Mouse (Mus musculus): Measurements from ENCODE around the gene Diexf. TPM values are rescaled to one million over a fixed set of nuclear protein-coding genes. Genes with fewer than 3 reads are reported as not detected.

Gene Diexf
- polyA plus RNA-seq, 1 experiment from 2014 or later: 16.2 TPM

DNA sequence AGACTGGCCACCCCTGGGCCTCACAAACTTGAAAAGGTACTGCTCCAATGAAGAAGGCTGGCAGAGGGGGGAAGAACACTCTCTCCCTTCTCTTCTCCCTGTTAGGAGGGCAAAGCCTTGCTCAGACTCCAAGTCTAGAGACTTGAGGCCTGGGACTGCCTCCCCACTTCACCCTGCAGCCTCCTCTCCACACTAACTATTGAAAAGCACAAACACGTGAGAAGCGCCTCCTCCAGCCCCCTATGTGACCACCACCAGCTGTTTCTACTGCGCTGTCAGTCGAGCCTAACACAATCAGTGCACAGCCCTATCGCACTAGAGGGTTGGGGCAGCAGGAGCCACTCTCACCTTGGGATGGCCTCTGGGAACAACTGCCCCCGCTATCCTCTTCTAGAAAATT is 6.8 kb downstream of the Diexf start:
- in situ Hi-C loops (cut with MboI; ENCODE audit: low pct_unique_long_range_greater_than_20kb): loop anchor here (25.0 kb wide), 1 partner anchor 336 kb away; no protein-coding TSS in a partner anchor
- ATAC-seq: no peak
- POLR2A ChIA-PET: no interaction called here

GRCm38 (mm10) chr1:193122793-193123192 is 7.3 kb downstream of the Diexf start:
- in situ Hi-C loops (cut with MboI; ENCODE audit: low pct_unique_long_range_greater_than_20kb): loop anchor here (25.0 kb wide), 1 partner anchor 335 kb away; no protein-coding TSS in a partner anchor
- CTCF ChIA-PET: no interaction called here
- DNase-seq (ENCODE audit: low read depth, low spot score) (no peak), ATAC-seq (no peak)
- no peaks in the 10 kb centered on the region for H3K27me3 ChIP-seq
- no peak for TF ChIP-seq CTCF (IDR thresholded peaks at IDR 0.05)
- POLR2A ChIA-PET: no interaction called here

More for the DNA sequence above, 6.8 kb downstream of the Diexf start:
- CTCF ChIA-PET: no interaction called here
- no peaks in the 10 kb centered on the region for H3K27me3 ChIP-seq
- no peak for TF ChIP-seq CTCF (IDR thresholded peaks at IDR 0.05)
- no peak for DNase-seq (ENCODE audit: low read depth, low spot score)

GRCm38 (mm10) chr1:193112093-193112492 is 18.0 kb downstream of the Diexf start:
- DNase-seq (ENCODE audit: low read depth, low spot score) (no peak), ATAC-seq (no peak)
- H3K27me3 ChIP-seq: no peaks in the 10 kb centered on the region
- TF ChIP-seq CTCF (IDR thresholded peaks at IDR 0.05): no peak
- ChIA-PET CTCF (interaction anchor here (1.3 kb wide), 1 partner anchor 282 kb away, joined by 3 read pairs; no protein-coding TSS in a partner anchor), POLR2A (no interaction called here)
- in situ Hi-C loops (cut with MboI; ENCODE audit: low pct_unique_long_range_greater_than_20kb): loop anchor here (25.0 kb wide), 1 partner anchor 325 kb away; no protein-coding TSS in a partner anchor

DNA sequence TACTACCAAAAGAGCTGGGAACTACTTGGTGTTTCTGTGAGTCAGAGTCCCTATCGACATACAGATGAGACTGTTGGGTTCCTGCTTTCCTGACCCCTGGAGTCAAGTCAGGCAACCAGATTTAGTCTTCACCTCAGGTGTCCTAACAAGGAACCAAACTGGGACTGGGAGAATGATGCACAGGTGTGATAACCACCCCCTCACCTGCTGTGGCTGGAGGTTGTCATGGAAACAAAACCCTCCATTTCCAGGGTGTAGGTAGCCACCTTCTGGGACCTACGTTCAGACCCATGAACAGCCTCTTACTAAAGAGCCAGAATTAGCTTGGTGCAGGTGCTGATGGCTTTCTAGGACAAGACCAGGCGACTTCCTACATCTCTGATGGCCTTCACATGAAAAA is 27.1 kb downstream of the Diexf start:
- ChIA-PET CTCF (no interaction called here), POLR2A (no interaction called here)
- no peaks in the 10 kb centered on the region for H3K27me3 ChIP-seq
- no peak for TF ChIP-seq CTCF (IDR thresholded peaks at IDR 0.05)
- in situ Hi-C loops (cut with MboI; ENCODE audit: low pct_unique_long_range_greater_than_20kb): loop anchor here (25.0 kb wide), 1 partner anchor 316 kb away; no protein-coding TSS in a partner anchor
- no peak for ATAC-seq
- DNase-seq (ENCODE audit: low read depth, low spot score): no peak

GRCm38 (mm10) chr1:193102556-193102955 is 27.5 kb downstream of the Diexf start:
- in situ Hi-C loops (cut with MboI; ENCODE audit: low pct_unique_long_range_greater_than_20kb): loop anchor here (25.0 kb wide), 1 partner anchor 315 kb away; no protein-coding TSS in a partner anchor
- CTCF ChIA-PET: no interaction called here
- POLR2A ChIA-PET: no interaction called here
- DNase-seq (ENCODE audit: low read depth, low spot score) (no peak), ATAC-seq (no peak)
- no peak for TF ChIP-seq CTCF (IDR thresholded peaks at IDR 0.05)
- H3K27me3 ChIP-seq: no peaks in the 10 kb centered on the region

DNA sequence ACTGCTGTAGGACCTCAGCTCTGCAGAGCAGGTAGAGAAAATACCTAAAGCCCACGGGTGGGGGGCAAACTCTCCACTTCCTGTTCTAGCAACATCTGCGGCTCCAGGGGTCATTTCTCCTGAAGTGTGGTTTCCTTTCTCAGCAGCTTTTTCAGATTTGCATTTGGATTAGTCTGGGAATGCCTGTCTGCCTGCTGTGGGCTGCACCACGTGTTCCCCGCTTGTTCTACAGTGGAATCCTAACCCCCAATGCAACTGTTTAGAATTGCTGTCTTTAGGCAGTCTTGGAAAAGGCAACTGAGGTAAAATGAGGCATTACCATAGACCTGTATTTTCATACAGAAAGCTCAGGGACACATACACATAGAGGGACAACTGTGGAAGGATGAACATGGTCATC is 28.0 kb downstream of the Diexf start:
- DNase-seq (ENCODE audit: low read depth, low spot score) (no peak), ATAC-seq (no peak)
- POLR2A ChIA-PET: no interaction called here
- CTCF ChIA-PET: no interaction called here
- TF ChIP-seq CTCF (IDR thresholded peaks at IDR 0.05): no peak
- H3K27me3 ChIP-seq: peaks cover 4% of the 10 kb centered on the region
- in situ Hi-C loops (cut with MboI; ENCODE audit: low pct_unique_long_range_greater_than_20kb): loop anchor here (25.0 kb wide), 1 partner anchor 315 kb away; no protein-coding TSS in a partner anchor

DNA sequence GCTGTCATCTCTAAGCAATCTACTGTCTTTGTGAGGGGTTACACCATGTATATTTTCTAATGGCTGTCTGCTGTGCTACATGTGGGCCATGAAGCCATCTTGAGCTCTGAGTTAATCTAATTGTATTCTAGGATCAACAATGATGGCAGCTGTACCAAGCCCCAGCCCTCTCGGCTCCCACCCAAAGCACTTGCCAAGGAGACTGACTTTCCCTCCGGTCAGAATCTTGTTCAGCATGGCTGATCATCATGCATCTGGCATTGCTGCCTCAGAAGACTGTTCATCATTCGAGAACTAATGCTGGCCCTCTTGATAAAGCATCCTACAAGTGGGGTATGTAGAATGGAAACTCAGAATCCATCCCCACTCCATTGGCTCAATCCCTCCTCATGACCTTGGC is 31.1 kb downstream of the Diexf start:
- POLR2A ChIA-PET: no interaction called here
- DNase-seq (ENCODE audit: low read depth, low spot score): no peak
- peaks cover 4% of the 10 kb centered on the region for H3K27me3 ChIP-seq
- in situ Hi-C loops (cut with MboI; ENCODE audit: low pct_unique_long_range_greater_than_20kb): no loop called here
- CTCF ChIA-PET: no interaction called here
- no peak for TF ChIP-seq CTCF (IDR thresholded peaks at IDR 0.05)
- ATAC-seq: no peak

- no peak for TF ChIP-seq CTCF (IDR thresholded peaks at IDR 0.05)
- in situ Hi-C loops (cut with MboI; ENCODE audit: low pct_unique_long_range_greater_than_20kb): no loop called here
- no peak for DNase-seq (ENCODE audit: low read depth, low spot score)
- CTCF ChIA-PET: no interaction called here
- ATAC-seq: no peak
- peaks cover 4% of the 10 kb centered on the region for H3K27me3 ChIP-seq
- POLR2A ChIA-PET: no interaction called here
Measured at GRCm38 (mm10) chr1:193093596-193093995, 36.5 kb downstream of the Diexf start.

DNA sequence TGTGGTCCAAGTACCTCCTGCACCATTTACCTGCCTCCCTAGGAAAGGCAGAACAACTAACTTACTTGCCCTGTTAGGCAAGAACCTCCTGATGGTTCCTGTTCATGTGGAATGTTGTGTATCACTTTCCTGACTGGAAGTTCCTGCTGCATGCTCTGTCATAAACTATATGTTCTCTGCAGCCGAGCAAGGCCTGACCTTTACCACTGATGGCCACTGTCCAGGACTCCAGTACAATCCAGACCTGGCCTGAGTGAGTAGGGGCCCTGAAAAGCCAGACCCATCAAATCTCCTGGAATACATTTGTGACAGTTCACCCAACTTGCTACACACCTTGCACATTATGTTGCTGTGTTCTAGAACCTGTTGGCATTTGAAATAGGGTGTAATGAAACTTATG is 37.3 kb downstream of the Diexf start:
- ATAC-seq: no peak
- ChIA-PET POLR2A (no interaction called here), CTCF (no interaction called here)
- in situ Hi-C loops (cut with MboI; ENCODE audit: low pct_unique_long_range_greater_than_20kb): no loop called here
- H3K27me3 ChIP-seq: peaks cover 4% of the 10 kb centered on the region
- no peak for DNase-seq (ENCODE audit: low read depth, low spot score)
- TF ChIP-seq CTCF (IDR thresholded peaks at IDR 0.05): no peak

GRCm38 (mm10) chr1:193090894-193091293 is 39.2 kb downstream of the Diexf start:
- no peak for DNase-seq (ENCODE audit: low read depth, low spot score)
- ChIA-PET POLR2A (no interaction called here), CTCF (interaction anchor here (1.4 kb wide), 1 partner anchor 12 kb away, joined by 6 read pairs; no protein-coding TSS in a partner anchor)
- in situ Hi-C loops (cut with MboI; ENCODE audit: low pct_unique_long_range_greater_than_20kb): no loop called here
- no peak for TF ChIP-seq CTCF (IDR thresholded peaks at IDR 0.05)
- ATAC-seq: no peak
- no peaks in the 10 kb centered on the region for H3K27me3 ChIP-seq

GRCm38 (mm10) chr1:193090211-193090871 is 39.7 kb downstream of the Diexf start:
- ATAC-seq: no peak
- in situ Hi-C loops (cut with MboI; ENCODE audit: low pct_unique_long_range_greater_than_20kb): no loop called here
- ChIA-PET POLR2A (no interaction called here), CTCF (interaction anchor here (1.4 kb wide), 1 partner anchor 12 kb away, joined by 6 read pairs; no protein-coding TSS in a partner anchor)
- no peaks in the 10 kb centered on the region for H3K27me3 ChIP-seq
- no peak for TF ChIP-seq CTCF (IDR thresholded peaks at IDR 0.05)
- DNase-seq (ENCODE audit: low read depth, low spot score): no peak
